Mouse (Mus musculus): ENCODE measurements around the gene Hivep2.
A peak's percentile ranks its signal among the peaks of the same experiment; 100 is the strongest.

The Hivep2 gene

GRCm38 (mm10) chr10:14144840-14145239 lies 179.0 kb downstream of the Hivep2 start:
- no peak for DNase-seq (ENCODE audit: low spot score in 2 of 2)

- DNase-seq (ENCODE audit: low spot score in 2 of 2) = no peak
Observed at GRCm38 (mm10) chr10:14164829-14165228, 199.0 kb downstream of the Hivep2 start.

- DNase-seq (ENCODE audit: low spot score in 2 of 2) = no peak
Observed at GRCm38 (mm10) chr10:14168197-14168844, 202.4 kb downstream of the Hivep2 start.

- no peak for DNase-seq (ENCODE audit: low spot score in 2 of 2)
Observed at GRCm38 (mm10) chr10:14168869-14169566, 203.1 kb downstream of the Hivep2 start.

- no peak for DNase-seq (ENCODE audit: low spot score in 2 of 2)
Observed at GRCm38 (mm10) chr10:14174124-14174523, 208.2 kb downstream of the Hivep2 start.

GRCm38 (mm10) chr10:14179424-14180339 lies 213.8 kb downstream of the Hivep2 start:
- peak; percentile 60 to 75 for DNase-seq (ENCODE audit: low spot score in 2 of 2)

GRCm38 (mm10) chr10:14186352-14186976 lies 220.6 kb downstream of the Hivep2 start:
- DNase-seq (ENCODE audit: low spot score in 2 of 2) = no peak

GRCm38 (mm10) chr10:14189050-14189449 lies 223.2 kb downstream of the Hivep2 start:
- DNase-seq (ENCODE audit: low spot score in 2 of 2) = no peak

GRCm38 (mm10) chr10:14191202-14191601 lies 225.3 kb downstream of the Hivep2 start:
- no peak for DNase-seq (ENCODE audit: low spot score in 2 of 2)

- DNase-seq (ENCODE audit: low spot score in 2 of 2) = no peak
Observed at GRCm38 (mm10) chr10:14192156-14192555, 226.3 kb downstream of the Hivep2 start.

GRCm38 (mm10) chr10:14193702-14194101 lies 227.8 kb downstream of the Hivep2 start:
- no peak for DNase-seq (ENCODE audit: low spot score in 2 of 2)

GRCm38 (mm10) chr10:14195778-14196650 lies 230.1 kb downstream of the Hivep2 start:
- peak; percentile 79 to 82 for DNase-seq (ENCODE audit: low spot score in 2 of 2)

GRCm38 (mm10) chr10:14196785-14197184 lies 230.9 kb downstream of the Hivep2 start:
- peak in 1 of 2 experiments; percentile 64 for DNase-seq (ENCODE audit: low spot score in 2 of 2)

- DNase-seq (ENCODE audit: low spot score in 2 of 2) = no peak
Observed at GRCm38 (mm10) chr10:14197261-14197660, 231.4 kb downstream of the Hivep2 start.

- no peak for DNase-seq (ENCODE audit: low spot score in 2 of 2)
Observed at GRCm38 (mm10) chr10:14199332-14199731, 233.5 kb downstream of the Hivep2 start.

- DNase-seq (ENCODE audit: low spot score in 2 of 2) = no peak
Observed at GRCm38 (mm10) chr10:14200310-14200709, 234.4 kb downstream of the Hivep2 start.

Data from frontal cortex, postnatal 36 days (tissue).